23 mouse cellular contexts compared by ENCODE assay signal in the genomic region with DNA sequence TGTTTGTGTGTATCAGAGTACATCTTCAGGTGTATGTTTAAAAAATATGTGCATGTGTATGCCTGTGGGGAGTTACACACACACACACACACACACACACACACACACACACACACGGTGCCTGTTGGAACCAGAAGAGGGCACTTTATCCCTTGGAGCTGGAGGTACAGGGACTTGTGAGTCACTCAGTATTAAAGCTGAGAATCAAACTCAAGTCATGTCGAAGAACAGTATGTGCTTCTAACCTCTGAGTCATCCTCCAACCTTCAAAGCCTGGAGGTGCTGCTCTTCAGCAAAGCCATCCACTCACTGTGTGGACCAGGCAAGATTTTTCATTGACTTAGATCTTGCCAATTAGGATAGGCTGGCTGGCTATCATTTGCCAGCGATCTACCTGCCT. TPM values are rescaled to one million over a fixed set of nuclear protein-coding genes. Genes with fewer than 3 reads are reported as not detected.
A peak's percentile ranks its signal among the peaks of the same experiment; 100 is the strongest.
DNase-seq lines count a peak whose midpoint lies in the region; ATAC-seq and TF ChIP-seq lines count a peak whose summit lies in the region.
"Had no signal": no experiment of that assay in that cellular context is flagged by ENCODE, and none has a peak within 500 bp of the region (broad histone marks: within the 10 kb centered on the region; RNA-seq: fewer than 3 reads in every experiment).

No protein-coding gene starts in this region.

- no peak overlapping the region for H3K4me3 ChIP-seq in heart, adult 2 months
- no peak overlapping the region for H3K4me3 ChIP-seq in forebrain, embryonic 12.5 days (replicated peaks)
- no peak overlapping the region for H3K4me3 ChIP-seq in forebrain, postnatal 0 days (ENCODE audit: low read depth, low read length)
- H3K4me3 ChIP-seq: embryonic facial prominence, embryonic 15.5 days; heart, embryonic 12.5 days; hindbrain, embryonic 15.5 days had no signal

- no peaks in the 10 kb centered on the region for H3K27me3 ChIP-seq in heart, adult 2 months (ENCODE audit: control insufficient read depth, insufficient read depth, low read length)
- H3K27me3 ChIP-seq in forebrain, embryonic 12.5 days: no peaks in the 10 kb centered on the region
- H3K27me3 ChIP-seq in forebrain, postnatal 0 days (ENCODE audit: insufficient read depth, low read length): no peaks in the 10 kb centered on the region
- H3K27me3 ChIP-seq: embryonic facial prominence, embryonic 15.5 days; heart, embryonic 12.5 days; hindbrain, embryonic 15.5 days had no signal

- ATAC-seq in forebrain, embryonic 12.5 days (ENCODE audit: low FRiP score): no peak
- no peak for ATAC-seq in forebrain, postnatal 0 days
- ATAC-seq: CD4-positive, CD25-positive, alpha-beta regulatory T cell, adult 4 months; forebrain, embryonic 16.5 days; intestine, embryonic 16.5 days had no signal

- H3K27ac ChIP-seq in heart, adult 2 months: no peak overlapping the region
- H3K27ac ChIP-seq in forebrain, embryonic 12.5 days: no peak overlapping the region
- H3K27ac ChIP-seq in forebrain, postnatal 0 days (ENCODE audit: low read depth, low read length): no peak overlapping the region
- H3K27ac ChIP-seq: embryonic facial prominence, embryonic 15.5 days; hindbrain, embryonic 15.5 days had no signal

- TF ChIP-seq POLR2A in heart, adult 2 months (IDR thresholded peaks at IDR 0.05; ENCODE audit: insufficient read depth, low read depth, low read length): no peak

- DNase-seq in adrenal gland, adult 2 months: peak; percentile 46
- no peak for DNase-seq in adrenal gland, postnatal 4 days (ENCODE audit: low spot score in 2 of 2)
- DNase-seq in NIH3T3 (ENCODE audit: low read depth): peak; percentile 20
- peak; percentile 12 to 59 for DNase-seq in adrenal gland, postnatal 36 days
- no peak for DNase-seq in heart, adult 2 months
- no peak for DNase-seq in forebrain, postnatal 0 days
- DNase-seq: B cell, adult 2 months; cerebellum, adult 11 months; cerebellum, adult 8-10 months; cerebellum, postnatal 14 days; embryo, embryonic 11 days; gastrocnemius, postnatal 14 days; heart, postnatal 36 days; kidney, adult 2 months had no signal

- no peak for TF ChIP-seq EP300 in heart, adult 2 months (IDR thresholded peaks at IDR 0.05; ENCODE audit: insufficient read depth, low read depth, low read length)

- intact Hi-C loops in heart, adult 2 months (cut with DNase I): no loop called here

- no peak overlapping the region for H3K4me2 ChIP-seq in forebrain, embryonic 12.5 days
- H3K4me2 ChIP-seq in forebrain, postnatal 0 days (ENCODE audit: low read depth): no peak overlapping the region
- H3K4me2 ChIP-seq: embryonic facial prominence, embryonic 15.5 days; heart, embryonic 12.5 days; hindbrain, embryonic 15.5 days had no signal

- WGBS in heart, adult 2 months: 61% methylated on average over 3 of the region's 3 CpGs
- 63% methylated on average over 3 of the region's 3 CpGs for WGBS in forebrain, embryonic 12.5 days
- 69% methylated on average over 3 of the region's 3 CpGs for WGBS in forebrain, postnatal 0 days

- no peaks in the 10 kb centered on the region for H3K36me3 ChIP-seq in heart, adult 2 months (ENCODE audit: control insufficient read depth, insufficient read depth, low read length)
- no peaks in the 10 kb centered on the region for H3K36me3 ChIP-seq in forebrain, embryonic 12.5 days (replicated peaks)
- H3K36me3 ChIP-seq in forebrain, postnatal 0 days (ENCODE audit: insufficient read depth): no peaks in the 10 kb centered on the region
- H3K36me3 ChIP-seq: embryonic facial prominence, embryonic 15.5 days; G1E; heart, embryonic 12.5 days; hindbrain, embryonic 15.5 days had no signal

- H3K9me3 ChIP-seq in forebrain, embryonic 12.5 days: no peaks in the 10 kb centered on the region
- H3K9me3 ChIP-seq in forebrain, postnatal 0 days (ENCODE audit: low read length): no peaks in the 10 kb centered on the region
- H3K9me3 ChIP-seq: embryonic facial prominence, embryonic 15.5 days; G1E; heart, embryonic 12.5 days; hindbrain, embryonic 15.5 days had no signal

- no peaks in the 10 kb centered on the region for H3K4me1 ChIP-seq in heart, adult 2 months (ENCODE audit: control insufficient read depth, insufficient read depth, low read length)
- no peaks in the 10 kb centered on the region for H3K4me1 ChIP-seq in forebrain, embryonic 12.5 days
- no peaks in the 10 kb centered on the region for H3K4me1 ChIP-seq in forebrain, postnatal 0 days (ENCODE audit: insufficient read depth)
- H3K4me1 ChIP-seq: embryonic facial prominence, embryonic 15.5 days; heart, embryonic 12.5 days; hindbrain, embryonic 15.5 days had no signal

- H3K9ac ChIP-seq in heart, adult 2 months (ENCODE audit: low read depth, low read length): no peak overlapping the region
- H3K9ac ChIP-seq in forebrain, embryonic 12.5 days: no peak overlapping the region
- H3K9ac ChIP-seq in forebrain, postnatal 0 days: no peak overlapping the region
- H3K9ac ChIP-seq: embryonic facial prominence, embryonic 15.5 days; heart, embryonic 12.5 days; hindbrain, embryonic 15.5 days had no signal

- TF ChIP-seq CTCF in heart, adult 2 months (IDR thresholded peaks at IDR 0.05): no peak
- no peak for TF ChIP-seq CTCF in forebrain, postnatal 0 days (IDR thresholded peaks at IDR 0.05; ENCODE audit: low read depth)

- H3K79me2 ChIP-seq in heart, adult 2 months (replicated peaks; ENCODE audit: control insufficient read depth, insufficient read depth, low read length): no peaks in the 10 kb centered on the region

RNA-seq across cellular contexts. Expression of a gene that starts 9.4 kb away (rescaled TPM):
- 10 to 100 TPM in 1 of 2 experiments, 1 to 10 TPM in 1; 7.7 to 10.0 TPM for total RNA-seq in adrenal gland, adult 2 months (2021)
- polyA plus RNA-seq in adrenal gland, adult 2 months (2012; rRNA removed): 3.2 and 3.9 TPM in 2 replicates
- 100 to 1,000 TPM in 1 of 2 experiments, 10 to 100 TPM in 1; 12.4 to 193 TPM for total RNA-seq in adrenal gland, postnatal 4 days (2021)
- 1 to 10 TPM; 7.0 to 7.6 TPM for total RNA-seq in adrenal gland, postnatal 36 days (2021)
- under 1 TPM; 0.21 to 0.84 TPM for total RNA-seq in heart, adult 2 months (2021)
- polyA plus RNA-seq in heart, adult 2 months (2012; rRNA removed): 0.80 and 1.8 TPM in 2 replicates
- 0.18 and 0.28 TPM in 2 replicates for polyA plus RNA-seq in forebrain, embryonic 12.5 days (2016; fragmentation: Nextera tagmentation; extraction: Ambion mirVana)
- total RNA-seq in forebrain, postnatal 0 days (2014; rRNA removed): 8.8 and 9.1 TPM in 2 replicates
- 3.5 and 4.4 TPM in 2 replicates for polyA plus RNA-seq in forebrain, postnatal 0 days (2015; fragmentation: Nextera tagmentation; extraction: Ambion mirVana)
- total RNA-seq: common myeloid progenitor, adult 5-6 weeks had no signal
- polyA plus RNA-seq: CD4-positive, CD25-positive, alpha-beta regulatory T cell, adult 4 months; G1E had no signal

RNA-seq across cellular contexts. Expression of a gene that starts 31.5 kb away (rescaled TPM):
- total RNA-seq in adrenal gland, adult 2 months (2021): 10 to 100 TPM; 29.1 to 29.8 TPM
- 4.5 and 5.0 TPM in 2 replicates for polyA plus RNA-seq in adrenal gland, adult 2 months (2012; rRNA removed)
- 10 to 100 TPM; 25.3 to 28.2 TPM for total RNA-seq in adrenal gland, postnatal 4 days (2021)
- total RNA-seq in adrenal gland, postnatal 36 days (2021): 10 to 100 TPM; 29.7 to 38.5 TPM
- total RNA-seq in heart, adult 2 months (2021): 1 to 10 TPM; 3.6 to 4.5 TPM
- polyA plus RNA-seq in heart, adult 2 months (2012; rRNA removed): 4.3 and 8.7 TPM in 2 replicates
- polyA plus RNA-seq in forebrain, embryonic 12.5 days (2016; fragmentation: Nextera tagmentation; extraction: Ambion mirVana): 2.6 and 3.4 TPM in 2 replicates
- total RNA-seq in forebrain, postnatal 0 days (2014; rRNA removed): 10.6 and 15.7 TPM in 2 replicates
- 4.9 and 7.3 TPM in 2 replicates for polyA plus RNA-seq in forebrain, postnatal 0 days (2015; fragmentation: Nextera tagmentation; extraction: Ambion mirVana)
- polyA plus RNA-seq: G1E had no signal

RNA-seq across cellular contexts. Expression of a gene that starts 41.4 kb away (rescaled TPM):
- total RNA-seq in adrenal gland, adult 2 months (2021): 10 to 100 TPM; 13.3 to 18.0 TPM
- polyA plus RNA-seq in adrenal gland, adult 2 months (2012; rRNA removed): 0.83 and 0.88 TPM in 2 replicates
- 10 to 100 TPM; 21.2 to 25.5 TPM for total RNA-seq in adrenal gland, postnatal 4 days (2021)
- total RNA-seq in adrenal gland, postnatal 36 days (2021): 10 to 100 TPM; 15.2 to 18.1 TPM
- total RNA-seq in heart, adult 2 months (2021): 1 to 10 TPM; 6.5 to 7.7 TPM
- polyA plus RNA-seq in heart, adult 2 months (2012; rRNA removed): 3.8 and 4.9 TPM in 2 replicates
- polyA plus RNA-seq in forebrain, embryonic 12.5 days (2016; fragmentation: Nextera tagmentation; extraction: Ambion mirVana): 44.2 and 44.9 TPM in 2 replicates
- total RNA-seq in forebrain, postnatal 0 days (2014; rRNA removed): 14.6 and 17.9 TPM in 2 replicates
- polyA plus RNA-seq in forebrain, postnatal 0 days (2015; fragmentation: Nextera tagmentation; extraction: Ambion mirVana): 14.1 and 17.5 TPM in 2 replicates

RNA-seq across cellular contexts. Expression of a gene that starts 41.5 kb away (rescaled TPM):
- 100 to 1,000 TPM; 362 to 427 TPM for total RNA-seq in adrenal gland, adult 2 months (2021)
- polyA plus RNA-seq in adrenal gland, adult 2 months (2012; rRNA removed): 152 and 176 TPM in 2 replicates
- total RNA-seq in adrenal gland, postnatal 4 days (2021): 100 to 1,000 TPM; 368 to 376 TPM
- total RNA-seq in adrenal gland, postnatal 36 days (2021): 100 to 1,000 TPM; 357 to 442 TPM
- 1,000 to 10,000 TPM; 1,340 to 1,622 TPM for total RNA-seq in heart, adult 2 months (2021)
- polyA plus RNA-seq in heart, adult 2 months (2012; rRNA removed): 1,558 and 2,463 TPM in 2 replicates
- polyA plus RNA-seq in forebrain, embryonic 12.5 days (2016; fragmentation: Nextera tagmentation; extraction: Ambion mirVana): 465 and 477 TPM in 2 replicates
- total RNA-seq in forebrain, postnatal 0 days (2014; rRNA removed): 519 and 627 TPM in 2 replicates
- 663 and 775 TPM in 2 replicates for polyA plus RNA-seq in forebrain, postnatal 0 days (2015; fragmentation: Nextera tagmentation; extraction: Ambion mirVana)

Comparison
In these comparisons a context has a peak if more than half of its experiments do, and no peak if none do; other contexts are left out.
1. DNase-seq: peak in adrenal gland, adult 2 months (single experiment), NIH3T3 (single experiment) and adrenal gland, postnatal 36 days (2 of 2); none in adrenal gland, postnatal 4 days (0 of 2), heart, adult 2 months (0 of 2) and forebrain, postnatal 0 days (single experiment).